ENCODE assay signal across 16 mouse cellular contexts in the genomic region with DNA sequence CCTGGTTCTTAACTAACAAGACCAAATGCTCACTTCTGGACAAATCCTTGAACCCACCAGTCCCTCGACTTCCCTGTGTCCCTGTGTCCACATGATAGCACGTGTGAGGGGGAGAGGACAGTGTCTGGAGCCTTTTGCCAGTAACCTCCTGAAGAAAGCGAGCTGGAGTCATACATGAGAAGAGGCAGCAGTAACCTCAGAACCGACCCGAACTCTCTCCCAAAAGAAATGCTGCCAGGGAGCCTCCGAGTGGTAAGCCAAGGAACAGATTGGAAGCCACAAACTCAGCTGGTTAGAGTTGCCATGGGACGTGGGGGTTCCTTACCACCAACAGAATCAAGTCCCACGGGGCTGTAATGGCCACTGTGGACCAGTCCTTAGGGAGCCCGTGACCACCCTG.
"Had no signal": no experiment of that assay in that cellular context is flagged by ENCODE, and none has a peak within 500 bp of the region (broad histone marks: within the 10 kb centered on the region; RNA-seq: fewer than 3 reads in every experiment).

No protein-coding gene starts in this region.

- H3K9me3 ChIP-seq: lung, embryonic 15.5 days; midbrain, embryonic 12.5 days; midbrain, embryonic 15.5 days; neural tube, embryonic 12.5 days; stomach, embryonic 15.5 days had no signal

- H3K4me2 ChIP-seq: lung, embryonic 15.5 days; midbrain, embryonic 12.5 days; midbrain, embryonic 15.5 days; neural tube, embryonic 12.5 days had no signal

- H3K4me3 ChIP-seq: lung, embryonic 15.5 days; megakaryocyte, embryonic 14.5 days; midbrain, embryonic 12.5 days; midbrain, embryonic 15.5 days; neural tube, embryonic 12.5 days; stomach, embryonic 15.5 days had no signal

- H3K4me1 ChIP-seq: midbrain, embryonic 15.5 days had no signal

- H3K27me3 ChIP-seq: lung, embryonic 15.5 days; midbrain, embryonic 12.5 days; midbrain, embryonic 15.5 days; neural tube, embryonic 12.5 days; stomach, embryonic 15.5 days had no signal

- DNase-seq: liver, postnatal 0 days; lung, adult 2 months; lung, postnatal 14 days; lung, postnatal 36 days; right cerebral cortex, postnatal 14 days; thymus, adult 2 months; thymus, postnatal 25 days; thymus, postnatal 4 days had no signal

- H3K27ac ChIP-seq: lung, embryonic 15.5 days; macrophage; midbrain, embryonic 12.5 days; midbrain, embryonic 15.5 days; neural tube, embryonic 12.5 days; stomach, postnatal 0 days had no signal

- H3K9ac ChIP-seq: liver, postnatal 0 days; lung, embryonic 15.5 days; midbrain, embryonic 12.5 days; midbrain, embryonic 15.5 days; neural tube, embryonic 12.5 days; stomach, embryonic 15.5 days had no signal

- ATAC-seq: liver, postnatal 0 days; midbrain, embryonic 15.5 days had no signal

- H3K36me3 ChIP-seq: lung, embryonic 15.5 days; midbrain, embryonic 12.5 days; midbrain, embryonic 15.5 days; neural tube, embryonic 12.5 days; stomach, embryonic 15.5 days had no signal
